Mouse (Mus musculus) CD4-positive, CD25-positive, alpha-beta regulatory T cell, adult 4 months (primary cell): Measurements from ENCODE around the gene Naa30. TPM values are rescaled to one million over a fixed set of nuclear protein-coding genes. Genes with fewer than 3 reads are reported as not detected.
A peak's percentile ranks its signal among the peaks of the same experiment; 100 is the strongest.

Source experiments
- ATAC-seq: one replicate; pipeline ENCODE4 v1.8.0; 2017
- polyA plus RNA-seq, 2 experiments: library from polyadenylated mRNA; unstranded; fragments of 100-300 nt; shearing (Covaris generic); gene quantifications; one replicate each; pipeline ENCODE4 v1.2.1; 2017

Gene Naa30
- polyA plus RNA-seq, 2 experiments from 2014 or later: 4.5 to 9.4 TPM

DNA sequence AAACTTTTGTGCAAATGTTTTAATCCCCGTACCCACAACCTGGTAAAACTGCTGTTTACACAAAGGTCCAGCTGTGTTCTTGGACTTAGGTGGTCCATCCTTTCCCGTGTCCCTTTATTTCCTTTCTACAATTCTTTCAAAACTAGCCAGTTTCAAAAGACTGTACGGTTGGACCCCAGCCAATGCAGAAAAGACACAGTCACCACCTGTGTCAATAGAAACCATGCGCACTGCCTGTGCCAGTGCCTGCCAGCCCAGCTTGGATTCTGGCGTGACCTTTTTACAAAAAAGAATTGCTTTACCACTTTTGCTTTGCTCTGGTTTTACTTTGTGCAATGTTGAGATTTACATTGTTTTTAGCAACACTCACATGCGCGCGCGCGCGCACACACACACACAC, 55.0 kb downstream of the Naa30 start:
- ATAC-seq: no peak

GRCm38 (mm10) chr14:49231845-49232244, 59.8 kb downstream of the Naa30 start:
- no peak for ATAC-seq

- ATAC-seq: peak; percentile 96
Observed at GRCm38 (mm10) chr14:49234788-49235515, 62.9 kb downstream of the Naa30 start.

- no peak for ATAC-seq
Observed at GRCm38 (mm10) chr14:49238206-49238605, 66.2 kb downstream of the Naa30 start.

Other genes with a start within 250 kb of the Naa30 start
- 10 to 100 TPM; 52.9 to 53.8 TPM for gene Ap5m1, start 106.1 kb upstream of the Naa30 start, polyA plus RNA-seq
- 10 to 100 TPM; 12.1 to 16.7 TPM for gene Exoc5, start 105.6 kb upstream of the Naa30 start, polyA plus RNA-seq
- under 1 TPM; 0.19 to 0.27 TPM for gene ccdc198, start 73.2 kb downstream of the Naa30 start, polyA plus RNA-seq